Comparison of ENCODE assay signal across 8 mouse cellular contexts in the genomic region with DNA sequence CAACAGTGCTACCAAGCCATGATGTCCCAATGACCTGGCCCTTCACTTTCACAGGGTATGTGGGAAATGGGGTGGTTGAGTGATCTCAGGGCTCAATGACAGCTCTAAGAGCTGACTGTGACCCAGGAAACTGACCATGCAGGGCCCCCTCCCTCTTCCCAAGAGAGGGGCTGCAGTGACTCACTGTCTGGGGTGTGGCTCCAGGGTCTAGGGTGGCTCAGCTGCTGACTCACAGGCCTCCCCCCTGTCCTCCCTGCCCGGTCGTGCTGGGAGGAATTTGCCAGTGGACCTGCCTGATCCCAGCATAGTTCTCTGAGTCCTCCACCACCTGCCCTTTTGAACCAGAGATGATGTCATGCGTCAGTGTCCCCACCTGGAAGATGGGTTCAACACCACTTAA. TPM values are rescaled to one million over a fixed set of nuclear protein-coding genes. Genes with fewer than 3 reads are reported as not detected.
DNase-seq lines count a peak whose midpoint lies in the region; ATAC-seq and TF ChIP-seq lines count a peak whose summit lies in the region.

No protein-coding gene starts in this region.

- H3K4me3 ChIP-seq in cerebellum, adult 2 months (replicated peaks; ENCODE audit: insufficient read depth, low read depth, low read length) = no peak overlapping the region
- H3K4me3 ChIP-seq in heart, embryonic 14.5 days (ENCODE audit: control insufficient read depth in 1 of 2, insufficient read depth in 1 of 2, low read depth in 1 of 2, low read length in 2 of 2) = 0 out of 4 replicates have a peak overlapping the region, but pooled peaks of 1 of the 2 experiments have one; percentile 36
- H3K4me3 ChIP-seq in lung, embryonic 14.5 days (ENCODE audit: low read depth, low read length) = no peak overlapping the region

- peak overlapping the region; percentile 74 for H3K4me2 ChIP-seq in heart, embryonic 14.5 days (ENCODE audit: low read length)
- H3K4me2 ChIP-seq in lung, embryonic 14.5 days = 0 out of 2 replicates have a peak overlapping the region, but pooled peaks have one; percentile 8

- no peaks in the 10 kb centered on the region for H3K9me3 ChIP-seq in heart, embryonic 14.5 days (ENCODE audit: control insufficient read depth, low read length)
- no peaks in the 10 kb centered on the region for H3K9me3 ChIP-seq in lung, embryonic 14.5 days (ENCODE audit: low read depth, low read length)

- peaks cover 61% of the 10 kb centered on the region for H3K4me1 ChIP-seq in cerebellum, adult 2 months (ENCODE audit: control insufficient read depth, insufficient read depth, low read length)
- peaks cover 67 to 93% of the 10 kb centered on the region in 2 experiments for H3K4me1 ChIP-seq in heart, embryonic 14.5 days (ENCODE audit: control insufficient read depth in 2 of 2, insufficient read depth in 2 of 2, low read length in 2 of 2)
- peaks cover 44% of the 10 kb centered on the region for H3K4me1 ChIP-seq in lung, embryonic 14.5 days (ENCODE audit: insufficient read depth)

- H3K27ac ChIP-seq in cerebellum, adult 2 months (ENCODE audit: insufficient read depth, low read length) = peak overlapping the region; percentile 71; the same call in 1 of the 2 replicates
- peak overlapping the region; percentile 98 to 100 for H3K27ac ChIP-seq in heart, embryonic 14.5 days (replicated peaks in 1 of 2; ENCODE audit: control insufficient read depth in 1 of 2, insufficient read depth in 1 of 2, low read depth in 2 of 2, low read length in 2 of 2)
- peak overlapping the region; percentile 97 for H3K27ac ChIP-seq in lung, embryonic 14.5 days (ENCODE audit: low read depth)

- WGBS in cerebellum, adult 2 months = 73% methylated on average over 3 of the region's 3 CpGs
- 30% methylated on average over 3 of the region's 3 CpGs for WGBS in heart, embryonic 14.5 days
- WGBS in lung, embryonic 14.5 days = 47% methylated on average over 3 of the region's 3 CpGs

- TF ChIP-seq POLR2A in cerebellum, adult 2 months (IDR thresholded peaks at IDR 0.05; ENCODE audit: borderline replicate concordance, insufficient read depth, low read length) = no peak

- H3K9ac ChIP-seq in heart, embryonic 14.5 days (ENCODE audit: low read length) = peak overlapping the region; percentile 77; the same call in 1 of the 2 replicates
- H3K9ac ChIP-seq in lung, embryonic 14.5 days = no peak overlapping the region; the same call in none of the 2 replicates

- no peak for DNase-seq in cerebellum, adult 2 months
- peak; percentile 92 for DNase-seq in adrenal gland, adult 2 months
- DNase-seq in lung, embryonic 14.5 days = no peak
- DNase-seq in embryo, embryonic 10 days (ENCODE audit: low spot score) = no peak
- DNase-seq in embryo, embryonic 9.5 days (ENCODE audit: extremely low spot score) = no peak
- no peak for DNase-seq in embryo, embryonic 11 days

- no peak for TF ChIP-seq CTCF in cerebellum, adult 2 months (IDR thresholded peaks at IDR 0.05; ENCODE audit: borderline replicate concordance, insufficient read depth, low read depth, low read length)
- no peak for TF ChIP-seq CTCF in lung, embryonic 14.5 days (IDR thresholded peaks at IDR 0.05; ENCODE audit: low read depth)

- no peaks in the 10 kb centered on the region for H3K27me3 ChIP-seq in cerebellum, adult 2 months (ENCODE audit: control insufficient read depth, insufficient read depth, low read length)
- H3K27me3 ChIP-seq in heart, embryonic 14.5 days (ENCODE audit: control insufficient read depth, insufficient read depth, low read length) = no peaks in the 10 kb centered on the region
- H3K27me3 ChIP-seq in lung, embryonic 14.5 days (ENCODE audit: insufficient read depth, low read length) = no peaks in the 10 kb centered on the region

- peaks cover 47% of the 10 kb centered on the region for H3K36me3 ChIP-seq in heart, embryonic 14.5 days (ENCODE audit: control insufficient read depth, insufficient read depth, low read length)
- peaks cover 19% of the 10 kb centered on the region for H3K36me3 ChIP-seq in lung, embryonic 14.5 days (ENCODE audit: insufficient read depth)

- no peak for ATAC-seq in cerebellum, adult (ENCODE audit: insufficient number of reproducible peaks, low FRiP score, low TSS enrichment)
- no peak for ATAC-seq in heart, embryonic 14.5 days (ENCODE audit: insufficient number of reproducible peaks, insufficient read depth, low FRiP score, low read depth)
- no peak for ATAC-seq in lung, embryonic 14.5 days (ENCODE audit: insufficient read depth)

RNA-seq across cellular contexts. Expression of a gene that starts 8.2 kb away (rescaled TPM):
- 56.1 and 58.2 TPM in 2 replicates for polyA plus RNA-seq in cerebellum, adult 2 months (2012; rRNA removed)
- total RNA-seq in adrenal gland, adult 2 months (2021) = 100 to 1,000 TPM in 1 of 2 experiments, 10 to 100 TPM in 1; 98.3 to 115 TPM
- polyA plus RNA-seq in adrenal gland, adult 2 months (2012; rRNA removed) = 834 and 852 TPM in 2 replicates
- polyA plus RNA-seq in heart, embryonic 14.5 days (2014; fragmentation: Nextera tagmentation; extraction: Ambion mirVana) = 39.1 and 40.5 TPM in 2 replicates
- 25.5 and 29.8 TPM in 2 replicates for polyA plus RNA-seq in lung, embryonic 14.5 days (2014; fragmentation: Nextera tagmentation; extraction: Ambion mirVana)

RNA-seq across cellular contexts. Expression of a gene that starts 12.5 kb away (rescaled TPM):
- 185 and 201 TPM in 2 replicates for polyA plus RNA-seq in cerebellum, adult 2 months (2012; rRNA removed)
- total RNA-seq in adrenal gland, adult 2 months (2021) = 10 to 100 TPM; 61.1 to 85.1 TPM
- polyA plus RNA-seq in adrenal gland, adult 2 months (2012; rRNA removed) = 92.9 and 106 TPM in 2 replicates
- polyA plus RNA-seq in heart, embryonic 14.5 days (2014; fragmentation: Nextera tagmentation; extraction: Ambion mirVana) = 320 and 338 TPM in 2 replicates
- polyA plus RNA-seq in lung, embryonic 14.5 days (2014; fragmentation: Nextera tagmentation; extraction: Ambion mirVana) = 103 and 104 TPM in 2 replicates

RNA-seq across cellular contexts. Expression of a gene that starts 12.7 kb away (rescaled TPM):
- 186 and 198 TPM in 2 replicates for polyA plus RNA-seq in cerebellum, adult 2 months (2012; rRNA removed)
- 100 to 1,000 TPM; 144 to 177 TPM for total RNA-seq in adrenal gland, adult 2 months (2021)
- 180 and 188 TPM in 2 replicates for polyA plus RNA-seq in adrenal gland, adult 2 months (2012; rRNA removed)
- polyA plus RNA-seq in heart, embryonic 14.5 days (2014; fragmentation: Nextera tagmentation; extraction: Ambion mirVana) = 180 and 187 TPM in 2 replicates
- polyA plus RNA-seq in lung, embryonic 14.5 days (2014; fragmentation: Nextera tagmentation; extraction: Ambion mirVana) = 233 and 236 TPM in 2 replicates

RNA-seq across cellular contexts. Expression of a gene that starts 18.9 kb away (rescaled TPM):
- not detected in 2 replicates for polyA plus RNA-seq in cerebellum, adult 2 months (2012; rRNA removed)
- not detected for total RNA-seq in adrenal gland, adult 2 months (2021)
- 0.43 TPM in 1 of 2 replicates, not detected in the other for polyA plus RNA-seq in adrenal gland, adult 2 months (2012; rRNA removed)
- polyA plus RNA-seq in heart, embryonic 14.5 days (2014; fragmentation: Nextera tagmentation; extraction: Ambion mirVana) = 0.57 and 0.69 TPM in 2 replicates
- polyA plus RNA-seq in lung, embryonic 14.5 days (2014; fragmentation: Nextera tagmentation; extraction: Ambion mirVana) = 0.18 and 0.57 TPM in 2 replicates

Comparison
In these comparisons a context has a peak if more than half of its experiments do, and no peak if none do; other contexts are left out.
1. RNA of a gene that starts 8.2 kb away (polyA plus RNA-seq): 834 to 852 TPM in adrenal gland, adult 2 months; 56.1 to 58.2 TPM in cerebellum, adult 2 months, 39.1 to 40.5 TPM in heart, embryonic 14.5 days and 25.5 to 29.8 TPM in lung, embryonic 14.5 days; every median in the first group is over 10 times any median in the second.
2. Peak in every context shown above with its lines, with median percentiles within 50 percentile points of each other: H3K27ac ChIP-seq.